Mouse (Mus musculus) embryonic stem cell, embryonic (primary cell): ENCODE results near the gene Plpp7.

Source experiments
- CTCF ChIA-PET, 4 experiments: fragments of 300-600 bp in 2 of 4; fragments of 350-600 bp in 2 of 4; sonication (Branson Sonifier 250); formaldehyde crosslinking; loops; one replicate each; lab custom pipeline; 2022; ENCODE audit warnings: inconsistent platforms in 2 of 4; lab: Charles Lee
- POLR2A ChIA-PET, 4 experiments: fragments of 300-600 bp in 2 of 4; fragments of 350-600 bp in 2 of 4; sonication (Branson Sonifier 250); formaldehyde crosslinking; loops; one replicate each; lab custom pipeline; 2022; ENCODE audit warnings: antibody characterized with exemption in 4 of 4, inconsistent platforms in 1 of 4; lab: Charles Lee

Plpp7 gene

DNA sequence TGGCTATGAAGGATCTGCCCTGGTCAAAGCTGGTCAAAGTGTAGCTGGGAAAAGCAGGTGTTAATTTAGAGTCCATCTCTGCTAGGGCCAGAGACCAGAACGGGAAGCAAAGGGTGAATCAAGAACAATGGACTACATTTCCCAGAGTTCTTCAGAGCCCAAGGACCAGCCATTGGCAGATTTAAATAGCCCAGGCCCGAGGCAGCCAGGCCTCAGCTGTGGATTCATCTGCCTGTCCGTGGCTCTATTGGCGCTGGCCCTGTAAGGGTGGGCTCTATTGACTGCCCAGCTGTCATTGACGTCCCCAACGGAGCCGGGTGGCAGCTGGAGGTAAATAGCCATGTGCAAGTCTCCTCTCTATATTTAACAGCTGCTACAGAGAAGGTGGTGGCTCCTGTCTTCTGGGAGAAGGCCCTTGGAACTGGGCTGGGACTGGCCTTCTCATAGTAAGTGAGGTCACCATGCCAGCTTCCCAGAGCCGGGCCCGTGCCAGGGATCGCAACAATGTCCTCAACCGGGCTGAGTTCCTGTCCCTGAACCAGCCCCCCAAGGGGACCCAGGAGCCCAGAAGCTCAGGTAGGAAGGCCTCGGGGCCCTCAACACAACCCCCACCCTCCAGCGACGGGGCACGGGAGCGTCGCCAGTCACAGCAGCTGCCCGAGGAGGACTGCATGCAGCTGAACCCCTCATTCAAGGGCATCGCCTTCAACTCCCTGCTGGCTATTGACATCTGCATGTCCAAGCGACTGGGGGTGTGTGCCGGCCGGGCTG lies at the start of gene Plpp7:
Gene Plpp7, plus strand, starts transcription at position 178 of the 771 bp plus-strand sequence.
- CTCF ChIA-PET: interaction anchor here in 2 of 4 experiments (0.6 to 0.7 kb wide), 2 partner anchors 206 to 899 kb away, joined by 3 to 12 read pairs; no protein-coding TSS in a partner anchor
- POLR2A ChIA-PET: interaction anchor here in 2 of 4 experiments (0.6 to 1.5 kb wide), 6 partner anchors 10 to 40 kb away, joined by 3 to 5 read pairs (median 3); no protein-coding TSS in a partner anchor

GRCm38 (mm10) chr2:32046009-32046408 lies 49.3 kb upstream of the Plpp7 start:
- ChIA-PET CTCF (interaction anchor here in 2 of 4 experiments (1.2 to 1.3 kb wide), 2 partner anchors 35 kb away, joined by 4 read pairs; no protein-coding TSS in a partner anchor), POLR2A (interaction anchor here in 2 of 4 experiments (0.8 to 2.9 kb wide), 7 partner anchors 13 to 242 kb away, joined by 3 to 8 read pairs (median 3); partner anchors contain the start of genes Nup214 (in 1 of the 2) and Swi5 (in 1 of the 2))

DNA sequence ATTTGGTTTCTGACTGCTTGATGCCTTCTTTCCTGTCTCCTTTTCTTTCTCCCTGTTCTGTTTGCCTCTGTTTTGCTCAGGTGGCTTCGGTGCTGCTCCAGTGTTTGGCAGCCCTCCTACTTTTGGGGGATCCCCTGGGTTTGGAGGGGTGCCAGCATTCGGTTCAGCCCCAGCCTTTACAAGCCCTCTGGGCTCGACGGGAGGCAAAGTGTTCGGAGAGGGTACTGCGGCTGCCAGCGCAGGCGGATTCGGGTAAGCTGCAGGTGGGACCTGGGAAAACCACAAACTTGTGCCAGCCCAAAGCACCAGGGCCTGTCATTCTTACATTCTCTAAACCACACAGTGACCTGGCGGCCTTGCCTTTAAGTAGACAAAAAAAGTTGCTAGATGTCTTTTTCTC lies 48.0 kb upstream of the Plpp7 start:
- POLR2A ChIA-PET: no interaction called here

DNA sequence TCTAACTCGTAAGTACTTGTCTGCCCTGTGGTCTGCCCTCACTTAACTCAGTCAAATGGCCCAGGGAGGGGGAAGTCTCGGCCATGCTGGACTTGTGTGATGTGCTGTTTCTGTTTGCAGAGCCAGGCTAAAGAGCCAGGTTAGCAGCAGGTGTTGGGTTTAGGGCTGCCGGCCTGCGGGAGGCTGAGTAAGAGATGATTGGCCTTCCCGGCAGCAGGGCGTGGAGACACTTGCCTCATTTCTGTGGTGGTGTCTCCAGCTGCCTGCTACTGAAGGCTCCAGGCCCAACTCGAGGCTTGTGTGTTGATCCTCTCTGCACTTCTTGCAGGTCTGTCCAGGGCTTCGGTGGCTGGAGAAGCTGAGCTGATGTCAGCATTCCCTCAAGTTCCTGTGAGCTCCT lies 43.5 kb upstream of the Plpp7 start:
- POLR2A ChIA-PET: interaction anchor here in 1 of 4 experiments (1.4 to 2.5 kb wide), 2 partner anchors 13 to 44 kb away, joined by 4 to 7 read pairs; no protein-coding TSS in a partner anchor

More for the DNA sequence above, 48.0 kb upstream of the Plpp7 start:
- CTCF ChIA-PET: no interaction called here

DNA sequence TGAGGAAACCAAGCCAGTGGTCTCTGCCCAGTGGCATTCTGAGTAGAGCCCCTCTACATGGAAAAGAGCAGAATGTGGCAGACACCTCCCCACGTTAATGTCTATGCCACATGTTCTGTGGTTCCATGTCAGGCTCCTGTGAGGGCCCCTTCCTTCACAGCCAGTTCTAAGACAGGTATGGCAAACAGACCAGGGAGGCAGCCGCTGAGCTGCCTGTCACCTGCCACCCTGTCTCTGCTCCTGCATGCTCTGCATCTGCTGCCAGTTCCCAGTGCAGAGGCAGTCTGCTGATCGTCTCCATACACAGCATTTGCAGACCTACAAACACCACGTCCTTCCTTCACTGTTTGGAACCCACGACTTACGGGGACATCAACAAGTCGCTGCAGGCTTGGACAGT lies 42.9 kb upstream of the Plpp7 start:
- ChIA-PET POLR2A (interaction anchor here in 1 of 4 experiments (0.9 to 2.5 kb wide), 3 partner anchors 14 to 49 kb away, joined by 4 to 7 read pairs (median 5); no protein-coding TSS in a partner anchor), CTCF (no interaction called here)

More for the DNA sequence above, 43.5 kb upstream of the Plpp7 start:
- CTCF ChIA-PET: no interaction called here

DNA sequence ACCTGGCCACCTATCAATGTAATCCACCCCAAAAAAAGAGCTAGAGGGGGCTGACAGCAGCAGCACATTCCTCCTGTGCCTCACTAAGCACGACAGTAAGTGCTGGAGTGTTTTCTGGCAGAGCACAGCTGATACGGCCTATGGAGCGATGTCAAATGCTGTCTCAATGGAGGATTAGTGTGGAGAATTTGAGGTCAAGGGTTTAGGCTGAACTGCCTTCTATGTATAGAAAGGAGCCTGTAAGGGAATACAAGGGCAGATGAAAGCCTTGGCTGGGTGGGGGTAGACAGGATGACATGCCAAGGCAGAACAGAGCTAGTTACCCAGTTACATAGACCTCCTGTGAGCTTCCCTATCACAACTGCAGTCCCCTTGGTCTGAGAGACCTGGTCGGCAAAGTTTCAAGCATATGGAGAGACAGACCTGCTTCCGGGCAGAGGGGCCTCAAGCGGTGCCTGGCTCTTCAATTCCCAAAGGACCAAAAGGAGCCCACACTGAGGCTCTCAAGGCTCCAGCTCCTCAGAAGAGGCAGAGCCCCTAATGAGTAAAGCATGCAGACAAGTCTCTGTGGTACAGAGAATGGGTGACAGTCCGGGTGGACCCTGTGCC lies 39.9 kb upstream of the Plpp7 start:
- POLR2A ChIA-PET: interaction anchor here in 2 of 4 experiments (0.9 to 2.0 kb wide), 7 partner anchors 12 to 85 kb away, joined by 3 to 6 read pairs (median 3); partner anchors contain the start of gene Plpp7 (in 1 of the 2)
- CTCF ChIA-PET: interaction anchor here in 1 of 4 experiments (0.8 kb wide), 1 partner anchor 79 kb away, joined by 3 read pairs; no protein-coding TSS in a partner anchor

GRCm38 (mm10) chr2:32056524-32056923 lies 38.8 kb upstream of the Plpp7 start:
- POLR2A ChIA-PET: no interaction called here
- CTCF ChIA-PET: no interaction called here

GRCm38 (mm10) chr2:32057360-32057759 lies 38.0 kb upstream of the Plpp7 start:
- POLR2A ChIA-PET: interaction anchor here in 2 of 4 experiments (0.6 to 1.7 kb wide), 5 partner anchors 14 to 49 kb away, joined by 3 to 5 read pairs (median 3); no protein-coding TSS in a partner anchor
- CTCF ChIA-PET: interaction anchor here in 1 of 4 experiments (0.6 kb wide), 1 partner anchor 234 kb away, joined by 3 read pairs; no protein-coding TSS in a partner anchor

DNA sequence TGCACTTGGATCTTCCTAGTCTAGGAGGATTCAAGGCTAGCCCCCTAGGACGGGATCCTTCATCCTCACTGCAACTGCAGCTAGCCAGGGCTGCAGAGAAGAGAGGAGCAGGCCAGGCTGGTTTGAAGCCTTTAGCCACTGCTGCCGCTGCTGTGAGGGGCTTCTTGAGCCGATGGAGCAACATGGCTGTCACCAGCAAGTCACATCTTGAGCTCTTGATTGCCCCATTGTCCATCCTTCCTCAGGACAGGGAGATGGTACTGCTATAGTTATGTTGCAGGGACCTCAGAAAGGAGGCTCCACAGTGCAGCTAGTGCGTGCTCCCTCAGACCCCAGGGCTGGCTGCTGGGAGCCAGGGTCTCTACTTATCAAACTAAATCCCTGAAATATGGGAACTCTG lies 37.5 kb upstream of the Plpp7 start:
- ChIA-PET CTCF (interaction anchor here in 2 of 4 experiments (0.6 kb wide), 2 partner anchors 93 to 235 kb away, joined by 3 read pairs; no protein-coding TSS in a partner anchor), POLR2A (interaction anchor here in 2 of 4 experiments (0.6 to 1.7 kb wide), 5 partner anchors 14 to 50 kb away, joined by 3 to 5 read pairs (median 3); no protein-coding TSS in a partner anchor)

DNA sequence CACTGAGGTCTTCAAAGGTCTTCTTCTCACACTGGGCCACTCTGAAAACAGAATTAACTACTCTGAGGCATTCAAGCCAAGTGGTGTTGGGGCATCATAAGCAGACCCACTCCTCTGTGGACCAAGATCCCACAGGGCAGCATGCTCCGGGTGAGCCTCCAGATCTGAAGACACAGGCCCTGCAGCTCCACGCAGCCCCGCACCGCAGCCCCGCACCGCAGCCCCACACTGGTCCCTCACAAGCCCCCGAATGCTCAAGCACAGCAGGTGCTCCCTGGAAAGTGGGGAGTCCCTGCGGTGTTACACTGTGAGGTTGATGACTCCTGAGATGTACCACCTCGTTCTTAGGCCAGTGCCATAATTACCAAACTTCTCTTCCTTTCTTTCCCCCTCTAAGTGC lies 37.1 kb upstream of the Plpp7 start:
- ChIA-PET POLR2A (interaction anchor here in 2 of 4 experiments (0.6 to 1.7 kb wide), 8 partner anchors 13 to 382 kb away, joined by 3 to 5 read pairs (median 3); partner anchors contain the start of gene Nup214 (in 1 of the 2)), CTCF (interaction anchor here in 2 of 4 experiments (0.6 kb wide), 2 partner anchors 8 to 93 kb away, joined by 3 read pairs; no protein-coding TSS in a partner anchor)

DNA sequence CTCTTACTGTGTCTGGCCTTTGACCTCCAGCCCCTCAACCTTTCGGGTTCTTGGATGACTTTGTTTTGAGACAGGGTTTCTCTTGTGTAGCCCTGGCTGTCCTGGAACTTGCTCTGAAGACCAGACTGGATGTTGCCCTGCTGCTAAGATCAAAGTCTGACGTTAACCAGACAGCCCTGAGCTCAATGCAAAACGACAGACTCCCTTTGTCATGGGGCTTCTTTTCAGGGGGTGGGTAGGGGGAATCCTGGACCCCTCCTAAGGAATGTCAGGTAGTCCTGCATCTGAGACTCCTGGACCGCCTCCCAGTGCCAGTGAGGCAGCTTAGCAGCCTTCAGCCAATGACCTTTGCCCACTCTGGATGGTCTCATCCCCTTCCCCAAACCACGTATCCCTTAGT lies 36.6 kb upstream of the Plpp7 start:
- POLR2A ChIA-PET: interaction anchor here in 2 of 4 experiments (0.6 to 1.3 kb wide), 9 partner anchors 10 to 425 kb away, joined by 3 to 8 read pairs (median 3); partner anchors contain the start of gene Nup214 (in 1 of the 2)
- CTCF ChIA-PET: interaction anchor here in 1 of 4 experiments (0.6 to 1.0 kb wide), 2 partner anchors 9 to 224 kb away, joined by 3 to 4 read pairs; no protein-coding TSS in a partner anchor

DNA sequence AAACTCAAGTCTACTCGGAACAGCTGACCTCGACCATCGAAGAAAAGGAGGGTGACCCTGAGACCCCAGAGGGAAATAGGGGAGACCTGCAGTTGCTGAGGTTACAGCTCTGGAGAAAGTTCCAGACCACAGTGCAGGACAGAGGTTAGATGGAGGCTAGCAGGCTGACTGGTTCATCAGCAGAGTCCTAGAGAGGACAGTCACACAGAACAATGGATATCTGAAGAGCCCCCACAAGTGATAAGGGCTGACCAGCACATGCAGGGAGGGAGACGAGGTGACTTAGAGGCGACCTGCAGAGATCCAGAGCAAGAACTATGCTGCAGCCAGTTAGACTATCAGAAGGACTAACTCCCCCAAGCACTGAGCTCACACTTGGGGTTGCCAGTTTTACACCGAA lies 35.7 kb upstream of the Plpp7 start:
- ChIA-PET POLR2A (interaction anchor here in 2 of 4 experiments (0.5 to 1.6 kb wide), 10 partner anchors 8 to 488 kb away, joined by 3 to 8 read pairs (median 3); partner anchors contain the start of gene Nup214 (in 1 of the 2)), CTCF (interaction anchor here in 2 of 4 experiments (0.6 to 1.2 kb wide), 3 partner anchors 39 to 223 kb away, joined by 3 to 4 read pairs (median 4); no protein-coding TSS in a partner anchor)

- ChIA-PET CTCF (interaction anchor here in 2 of 4 experiments (0.6 to 1.2 kb wide), 3 partner anchors 43 to 362 kb away, joined by 3 to 4 read pairs (median 4); no protein-coding TSS in a partner anchor), POLR2A (interaction anchor here in 2 of 4 experiments (0.6 to 1.6 kb wide), 4 partner anchors 8 to 489 kb away, joined by 3 to 5 read pairs (median 4); no protein-coding TSS in a partner anchor)
These were observed 35.0 kb upstream of the Plpp7 start for GRCm38 (mm10) chr2:32060228-32060805.

GRCm38 (mm10) chr2:32061189-32061588 lies 34.1 kb upstream of the Plpp7 start:
- POLR2A ChIA-PET: interaction anchor here in 1 of 4 experiments (1.3 kb wide), 1 partner anchor 167 kb away, joined by 3 read pairs; no protein-coding TSS in a partner anchor

DNA sequence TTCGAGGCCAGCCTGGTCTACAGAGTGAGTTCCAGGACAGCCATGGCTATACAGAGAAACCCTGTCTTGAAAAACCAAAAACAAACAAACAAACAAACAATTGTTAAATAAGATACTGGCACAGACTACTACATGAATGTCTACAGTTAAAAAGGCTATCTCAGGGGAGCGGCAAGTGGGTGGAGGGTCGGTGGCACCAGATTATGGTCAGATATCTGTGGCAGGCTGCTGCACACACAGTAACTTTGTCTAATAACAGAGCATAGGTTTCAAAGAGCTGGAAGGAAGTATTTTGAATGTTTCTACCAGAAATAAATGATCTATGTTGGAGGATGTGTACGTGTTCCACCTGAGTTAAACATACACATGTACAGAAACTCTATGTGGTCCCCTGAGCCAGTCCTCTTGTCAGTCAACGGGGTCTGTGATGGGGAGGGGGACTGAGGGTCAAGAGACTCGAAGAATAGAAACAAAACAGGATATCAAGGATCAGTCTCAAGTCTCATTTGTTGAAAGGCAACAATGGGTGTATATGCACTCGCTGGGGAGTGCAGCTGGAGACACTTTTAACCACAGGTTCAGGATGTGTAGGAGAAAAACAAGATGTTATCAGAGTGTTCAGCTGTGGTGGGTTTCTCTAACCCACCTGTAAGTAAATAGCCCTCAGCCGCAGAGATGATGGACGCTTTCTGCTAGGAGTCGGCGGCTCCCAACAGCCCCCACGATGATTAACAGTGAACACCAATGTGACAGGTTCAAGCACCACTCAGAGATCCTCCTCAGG lies 33.4 kb upstream of the Plpp7 start:
- ChIA-PET POLR2A (interaction anchor here in 1 of 4 experiments (1.3 kb wide), 1 partner anchor 168 kb away, joined by 3 read pairs; no protein-coding TSS in a partner anchor), CTCF (no interaction called here)

More at GRCm38 (mm10) chr2:32061189-32061588, 34.1 kb upstream of the Plpp7 start:
- CTCF ChIA-PET: interaction anchor here in 1 of 4 experiments (0.6 kb wide), 1 partner anchor 68 kb away, joined by 4 read pairs; no protein-coding TSS in a partner anchor

DNA sequence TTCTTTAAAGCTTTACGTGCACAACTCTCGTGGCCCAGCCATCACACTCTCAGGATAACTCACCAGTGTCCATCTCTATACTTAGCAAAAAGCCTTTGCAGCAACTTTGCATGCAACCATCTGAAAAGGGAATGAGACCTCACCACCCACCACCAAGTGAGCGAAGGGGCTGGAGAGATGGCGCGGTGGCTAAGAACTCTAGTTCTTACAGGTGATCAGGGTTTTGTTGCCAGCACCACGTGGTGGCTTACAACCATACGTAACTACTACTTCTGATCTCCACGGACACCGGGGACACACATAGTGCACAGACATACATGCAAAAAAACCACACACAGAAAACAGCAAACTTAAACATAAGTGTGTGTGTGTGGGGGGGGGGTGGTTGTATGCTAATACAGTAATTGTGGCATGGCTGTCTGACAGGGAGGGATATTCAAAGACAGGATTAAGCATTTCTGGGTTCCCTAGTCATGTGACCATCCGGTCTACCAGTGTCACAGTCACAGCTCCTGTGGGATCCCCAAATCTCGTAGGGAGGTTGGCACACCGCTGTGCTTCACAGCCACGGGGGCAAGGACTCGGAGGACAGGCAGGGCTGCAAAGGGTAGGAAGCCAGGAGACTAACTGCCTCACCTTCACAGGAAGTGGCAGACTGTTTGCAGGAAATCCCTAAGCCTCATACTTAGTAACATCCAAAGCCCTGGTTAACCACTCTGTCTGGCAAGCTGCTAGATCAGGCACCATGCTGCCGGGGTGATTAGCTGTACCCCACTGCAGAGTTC lies 32.5 kb upstream of the Plpp7 start:
- ChIA-PET POLR2A (interaction anchor here in 3 of 4 experiments (0.6 to 2.9 kb wide), 4 partner anchors 10 to 124 kb away, joined by 3 to 9 read pairs (median 6); no protein-coding TSS in a partner anchor), CTCF (no interaction called here)
